Mouse (Mus musculus) embryo, embryonic 11.5 days (tissue): ENCODE data around the gene Lrrc4.

Source experiments
- DNase-seq: peaks from one replicate; pipeline ENCODE4 v3.0.0-alpha.2; 2012; ENCODE audit warnings: low read depth, low spot score

Lrrc4 gene

DNA sequence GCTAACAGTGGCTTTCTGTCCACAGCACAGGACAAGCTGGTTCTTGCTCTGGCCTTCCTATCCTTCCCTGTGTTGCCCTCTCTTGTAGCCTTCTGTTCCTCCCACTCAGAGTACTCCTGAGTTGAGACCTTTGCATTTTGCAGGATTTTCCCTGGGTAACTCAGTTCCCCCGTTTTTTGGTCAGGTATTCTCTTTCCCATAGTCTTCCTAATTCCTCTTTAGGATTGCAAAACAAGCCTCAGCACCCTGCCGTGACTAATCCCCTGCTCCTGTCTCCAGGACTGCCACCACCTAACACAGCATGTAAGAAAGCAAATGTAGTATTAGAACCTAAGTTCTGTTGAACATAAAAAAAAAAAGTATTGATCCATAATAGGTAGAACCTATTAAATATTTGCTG lies 60.2 kb downstream of the Lrrc4 start:
- DNase-seq: no peak

DNA sequence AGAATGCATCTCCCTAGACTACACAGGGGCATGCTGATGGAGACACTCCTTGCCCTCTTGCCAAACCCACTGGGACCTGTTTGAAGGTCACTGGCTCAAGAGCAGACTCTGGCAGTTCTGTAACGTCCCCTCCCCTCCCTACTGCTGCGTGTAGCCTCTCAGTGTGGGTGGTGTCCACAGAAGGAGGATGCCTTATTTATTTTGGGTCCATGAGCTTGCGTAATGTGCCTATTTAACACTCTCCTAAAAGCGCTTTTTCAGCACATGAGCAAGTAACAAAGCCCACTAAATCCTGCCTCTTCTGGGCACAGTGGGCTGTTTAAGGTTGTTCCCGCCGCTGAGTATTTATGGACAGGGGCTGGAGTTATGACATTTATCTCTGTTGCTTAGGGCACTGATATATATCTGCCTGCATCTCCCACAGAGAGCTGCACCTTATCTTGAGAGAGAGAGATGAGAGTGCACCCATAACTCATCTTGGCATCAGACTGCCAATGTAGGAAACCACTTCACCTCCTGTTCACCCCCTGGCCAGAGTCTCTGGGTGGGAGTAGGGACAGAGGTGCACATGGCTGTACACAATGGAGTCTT lies 63.6 kb downstream of the Lrrc4 start:
- DNase-seq: no peak

DNA sequence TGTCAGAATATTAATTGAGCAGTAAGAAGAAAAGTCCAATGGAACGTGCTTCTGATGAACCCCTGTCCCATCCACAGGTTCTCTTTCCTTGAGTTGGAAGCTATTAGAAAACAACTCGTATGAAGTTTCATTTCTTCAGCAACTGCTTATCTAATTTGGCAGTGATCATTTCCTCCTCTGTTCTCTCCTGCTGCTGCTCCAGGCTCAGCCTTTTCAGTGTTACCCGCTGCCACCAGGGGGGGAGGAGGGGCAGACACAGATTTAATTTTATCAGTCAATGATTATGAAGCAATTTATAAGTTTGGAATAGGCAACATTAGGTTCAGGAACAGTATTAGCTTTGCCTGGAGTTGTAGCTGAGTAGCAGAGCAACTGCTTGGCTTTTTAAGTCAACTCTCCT lies 64.9 kb downstream of the Lrrc4 start:
- no peak for DNase-seq

DNA sequence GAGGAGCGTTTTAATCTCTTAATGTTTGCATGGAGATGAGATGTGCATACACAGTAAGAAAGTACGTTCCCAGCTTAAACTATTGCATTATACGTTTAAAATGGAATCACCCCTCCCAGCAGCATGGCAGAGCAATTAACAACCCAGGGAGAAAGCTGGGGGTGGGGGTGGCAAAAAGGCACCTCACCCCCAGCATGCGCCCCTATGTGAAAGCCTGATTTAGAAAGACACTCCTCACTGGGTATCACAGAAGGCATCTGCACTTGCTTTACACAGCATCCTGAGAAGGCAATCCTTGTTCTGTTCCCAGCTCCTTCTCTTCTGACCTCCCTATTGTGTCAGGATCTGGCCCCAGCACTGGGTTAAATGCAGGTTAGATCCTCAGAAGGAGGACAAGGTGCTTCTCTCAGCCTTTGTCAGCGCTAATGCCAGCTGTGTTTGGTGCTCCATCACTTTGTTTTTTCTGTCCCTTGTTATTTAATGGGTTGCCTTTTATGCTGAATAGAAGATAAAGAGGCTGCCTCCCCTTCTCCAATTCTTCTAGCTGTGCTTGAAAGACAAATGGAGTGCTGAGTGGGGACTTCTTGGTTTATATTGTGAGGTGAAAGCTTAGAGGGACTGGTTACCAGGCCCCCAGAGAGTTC lies 69.3 kb downstream of the Lrrc4 start:
- no peak for DNase-seq

DNA sequence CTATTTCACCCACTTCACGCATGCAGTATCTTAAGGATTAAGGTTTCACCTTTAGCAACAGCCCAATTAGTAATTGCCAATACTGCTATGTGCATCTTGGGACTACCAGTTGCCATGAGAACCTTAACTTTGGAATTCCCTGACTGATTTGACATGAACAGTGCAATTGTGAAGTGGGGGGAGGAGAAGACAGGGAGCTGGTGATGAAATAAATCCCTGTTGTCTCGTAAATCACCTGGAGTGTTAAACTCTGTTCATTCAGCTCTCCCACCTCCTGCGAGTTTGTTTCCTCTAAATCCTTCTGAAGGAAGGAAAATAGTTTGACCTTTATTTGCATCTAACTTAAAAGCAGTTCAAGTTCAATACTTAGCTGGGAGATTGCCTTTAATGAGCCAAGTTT lies 69.8 kb downstream of the Lrrc4 start:
- DNase-seq: peak; percentile 46

DNA sequence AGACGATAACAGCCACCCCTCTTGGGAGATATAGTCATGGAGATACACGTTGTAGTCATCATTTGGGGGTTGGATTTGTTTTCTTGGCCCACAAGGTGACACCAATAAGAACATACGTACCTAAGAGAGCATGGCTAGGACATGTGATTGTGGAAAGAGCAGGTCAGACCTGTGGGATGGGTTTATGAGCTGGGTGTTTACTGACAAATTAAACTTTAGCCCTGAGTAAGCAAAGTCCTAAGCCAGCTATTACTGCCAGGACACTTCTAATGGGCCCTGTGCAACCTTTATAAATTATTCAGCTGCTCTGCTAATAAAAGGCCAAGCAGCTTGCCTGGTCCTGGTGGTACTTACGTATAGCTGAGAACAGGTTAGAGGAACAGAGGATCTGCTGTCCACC lies 73.3 kb downstream of the Lrrc4 start:
- DNase-seq: no peak

DNA sequence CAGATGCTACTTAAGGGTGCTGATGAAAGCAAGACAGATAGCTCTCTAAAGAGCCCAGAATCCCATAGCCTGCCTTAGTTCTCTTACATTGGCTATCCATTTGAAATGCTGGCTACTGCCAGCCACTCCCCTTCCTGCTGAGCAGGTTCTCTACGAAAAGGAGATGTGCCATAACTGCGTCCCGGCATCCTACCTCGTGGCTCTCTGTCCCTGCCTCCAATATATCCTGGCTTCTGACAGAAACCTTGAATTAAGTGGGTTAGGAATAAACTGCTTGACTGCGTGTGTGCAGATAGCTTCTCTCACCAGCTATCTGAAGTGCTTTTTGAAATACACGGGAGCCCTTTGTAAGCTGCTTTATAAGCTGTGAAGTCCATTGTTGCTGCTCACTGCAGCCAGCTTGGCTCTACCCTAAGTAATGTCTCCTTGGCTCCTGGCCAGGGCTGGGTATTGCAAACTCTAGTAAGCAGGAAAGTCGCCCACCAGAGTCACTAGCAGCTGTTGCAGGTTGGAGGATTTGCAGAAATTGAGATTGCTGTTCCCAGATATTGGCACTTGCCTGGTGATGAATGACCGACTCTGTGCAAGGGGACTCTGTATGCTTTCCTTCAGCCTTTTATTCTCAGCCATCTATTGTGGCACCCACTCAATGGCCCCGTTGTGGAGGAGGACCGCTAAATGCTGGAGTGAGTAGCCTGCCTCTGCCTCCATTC lies 75.1 kb downstream of the Lrrc4 start:
- no peak for DNase-seq

DNA sequence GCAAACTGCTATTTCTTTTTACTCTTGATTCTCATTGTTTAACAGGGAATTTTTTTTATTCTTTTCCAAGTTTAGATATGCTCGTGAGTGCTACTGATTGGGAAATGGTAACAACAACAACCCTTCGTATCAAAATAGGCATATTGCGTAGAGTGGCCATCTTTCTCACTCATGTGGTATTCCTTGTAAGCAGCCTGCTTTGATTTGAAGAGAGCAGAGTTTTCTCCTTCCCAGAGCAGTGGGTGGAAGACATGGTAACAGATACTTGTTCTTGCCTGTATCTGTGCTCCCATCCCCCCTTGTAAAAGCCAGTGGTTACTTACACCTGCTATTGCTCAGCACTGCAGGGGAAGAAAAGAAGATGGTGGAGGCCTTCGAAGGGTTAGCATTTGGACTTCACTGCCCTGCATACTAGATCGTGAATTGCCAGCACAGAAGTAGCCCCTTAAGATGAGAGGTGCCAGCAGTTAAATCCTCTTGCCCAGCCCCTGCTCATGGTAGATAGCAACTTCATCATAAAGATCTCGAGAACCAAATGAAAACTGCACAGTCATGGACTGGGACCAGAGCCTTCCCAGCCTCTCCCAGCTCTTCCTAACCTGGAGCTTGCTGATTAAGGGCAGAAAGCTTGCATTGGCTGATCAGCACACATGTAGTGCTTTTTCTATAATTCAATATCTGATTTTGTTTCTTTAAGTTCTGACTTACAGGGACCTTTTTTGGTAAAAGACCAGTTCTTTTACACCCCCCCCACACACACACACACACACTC lies 77.2 kb downstream of the Lrrc4 start:
- DNase-seq: no peak

DNA sequence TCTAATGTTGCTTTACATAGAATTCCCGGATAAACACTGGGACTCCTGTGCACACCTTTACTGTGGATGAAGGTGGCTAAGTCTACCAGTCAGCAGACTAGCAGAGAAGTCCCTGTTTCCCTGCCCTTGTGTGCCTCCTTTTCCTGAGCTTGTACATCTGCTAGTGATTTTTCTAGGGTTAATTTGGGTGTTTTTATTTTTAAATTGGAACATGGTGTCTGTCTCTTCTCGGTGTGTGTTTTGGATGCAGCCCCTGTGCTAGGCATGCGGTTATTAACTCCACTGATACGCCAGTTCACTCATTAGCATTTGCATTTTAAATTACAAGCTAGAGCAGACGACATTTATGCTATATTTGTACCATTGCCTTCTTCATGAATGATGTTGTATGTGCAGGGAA lies 77.9 kb downstream of the Lrrc4 start:
- no peak for DNase-seq

DNA sequence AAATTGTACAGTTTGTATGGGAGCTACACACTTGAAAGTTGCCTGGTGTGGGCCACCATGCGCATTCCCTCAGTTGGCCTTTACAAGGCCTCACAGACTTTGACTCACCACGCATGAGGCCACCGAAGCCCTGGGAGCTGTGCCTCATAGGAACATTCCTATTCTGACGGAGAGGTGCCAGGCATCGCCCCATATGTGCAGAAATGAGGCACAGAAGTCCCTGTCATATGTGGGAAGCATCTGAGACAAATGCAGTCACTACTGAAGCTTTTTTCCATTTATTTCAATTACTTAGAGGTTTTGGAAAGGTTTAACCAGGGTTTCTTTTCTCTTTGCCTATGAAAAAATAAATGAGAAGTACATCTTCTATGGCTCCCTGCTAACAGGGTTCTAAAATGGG lies 78.3 kb downstream of the Lrrc4 start:
- no peak for DNase-seq

DNA sequence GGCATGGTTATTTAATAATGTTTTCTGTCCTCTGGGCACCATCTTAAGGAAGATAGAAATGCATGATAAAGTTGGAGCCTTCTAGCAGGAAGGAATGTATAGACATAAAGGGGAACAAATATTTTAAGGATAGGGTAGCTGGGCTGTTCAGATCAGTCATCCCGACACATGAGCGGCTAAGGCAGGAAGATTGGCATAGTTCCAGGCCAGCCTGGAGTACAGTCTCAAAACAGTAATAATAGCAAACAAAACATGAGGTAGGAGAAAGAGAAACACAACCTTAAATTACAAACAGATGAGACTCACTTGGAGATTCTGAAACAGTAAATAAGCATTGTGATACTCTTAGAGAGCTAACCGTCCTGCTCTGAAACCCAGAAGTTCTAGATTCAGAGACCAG lies 80.4 kb downstream of the Lrrc4 start:
- DNase-seq: no peak

DNA sequence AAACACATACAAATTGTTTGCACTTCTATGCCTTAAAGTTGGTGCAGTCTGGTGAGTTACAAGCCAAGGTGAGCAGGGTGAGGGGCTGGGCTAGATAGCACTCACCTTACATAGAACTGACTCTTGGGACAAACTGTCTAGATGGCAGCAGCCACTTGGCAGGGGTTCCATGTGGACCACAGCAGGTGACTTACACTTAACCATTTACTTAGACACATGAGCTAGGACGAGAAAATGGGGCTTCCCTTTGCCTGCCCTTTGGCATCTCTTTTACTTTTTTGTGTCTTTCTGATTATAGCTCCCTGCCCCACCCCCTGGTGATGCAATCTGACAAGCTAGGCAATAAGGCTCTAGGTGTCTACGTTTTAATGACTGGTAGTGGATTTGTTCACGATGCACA lies 82.3 kb downstream of the Lrrc4 start:
- no peak for DNase-seq

DNA sequence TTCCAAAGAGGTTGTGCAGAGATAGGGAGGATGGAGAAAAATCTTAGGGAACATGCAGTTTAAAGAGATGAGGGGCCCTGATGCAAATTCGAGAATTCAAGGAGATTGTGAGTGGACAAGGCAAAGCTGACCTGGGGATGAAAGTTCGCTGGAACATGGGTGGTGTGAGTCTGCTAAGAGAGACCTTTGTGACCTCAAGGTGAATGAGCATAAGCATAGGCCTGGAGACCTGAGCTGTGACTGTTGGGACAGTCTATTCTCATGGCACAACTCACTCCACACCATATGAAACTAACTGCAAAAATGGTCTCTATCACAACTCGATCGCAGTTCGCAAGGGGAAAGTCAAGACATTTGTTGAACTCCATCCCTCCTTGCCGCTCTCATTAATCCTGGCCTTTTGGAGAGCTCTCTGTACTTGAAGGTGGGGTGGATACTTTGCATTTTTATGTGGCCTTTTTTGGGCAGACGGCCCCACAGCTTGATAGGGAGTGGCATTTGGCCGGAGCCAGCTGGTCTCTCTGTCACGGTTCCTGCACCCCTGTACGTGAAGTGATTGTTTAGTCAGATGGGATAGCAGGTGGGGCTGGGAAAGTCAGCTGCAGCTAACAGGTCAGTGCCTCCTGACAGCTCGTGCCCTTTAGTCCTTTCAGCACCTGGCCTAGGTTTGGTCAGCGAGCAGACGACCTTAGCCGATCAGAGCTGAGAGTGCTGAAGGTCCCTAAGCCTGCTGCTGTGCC lies 83.4 kb downstream of the Lrrc4 start:
- DNase-seq: no peak

DNA sequence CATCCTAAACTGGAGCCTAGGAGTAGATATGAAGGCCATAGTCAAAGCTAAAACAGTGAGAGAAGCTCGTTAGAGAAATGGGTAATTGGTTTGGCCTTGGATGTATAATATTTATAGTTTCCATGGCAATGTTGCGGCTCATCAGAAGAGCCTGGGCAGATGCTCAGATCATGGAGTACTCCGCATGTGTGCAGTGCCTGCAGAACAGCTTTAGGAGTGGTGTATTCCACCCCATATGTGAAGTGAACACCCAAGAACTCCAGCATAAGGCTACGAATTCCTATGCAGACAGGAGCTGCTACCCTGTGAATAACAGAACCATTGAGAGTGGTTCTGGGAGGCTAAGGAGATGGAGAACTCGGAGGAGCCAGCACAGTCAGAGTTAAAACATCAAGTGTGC lies 84.5 kb downstream of the Lrrc4 start:
- DNase-seq: no peak

DNA sequence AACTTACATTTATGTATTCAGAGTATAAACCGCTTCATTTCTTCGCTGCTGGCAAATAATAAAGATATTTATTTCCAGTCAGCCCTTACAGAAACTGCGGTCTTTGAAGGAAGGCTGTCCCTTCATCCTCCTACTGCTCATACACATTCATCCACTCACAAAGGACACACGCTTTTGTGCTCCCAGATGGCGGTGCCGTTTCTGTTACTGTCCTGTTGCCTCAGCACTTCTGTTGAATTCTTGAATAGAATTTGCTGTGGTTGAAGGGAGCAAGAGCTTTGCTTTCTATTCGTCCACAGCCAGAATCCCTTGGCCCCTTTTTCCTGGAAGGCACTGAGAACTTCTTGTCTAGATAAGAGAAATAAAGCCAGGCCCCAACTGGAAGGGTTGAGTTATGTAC lies 85.7 kb downstream of the Lrrc4 start:
- no peak for DNase-seq

DNA sequence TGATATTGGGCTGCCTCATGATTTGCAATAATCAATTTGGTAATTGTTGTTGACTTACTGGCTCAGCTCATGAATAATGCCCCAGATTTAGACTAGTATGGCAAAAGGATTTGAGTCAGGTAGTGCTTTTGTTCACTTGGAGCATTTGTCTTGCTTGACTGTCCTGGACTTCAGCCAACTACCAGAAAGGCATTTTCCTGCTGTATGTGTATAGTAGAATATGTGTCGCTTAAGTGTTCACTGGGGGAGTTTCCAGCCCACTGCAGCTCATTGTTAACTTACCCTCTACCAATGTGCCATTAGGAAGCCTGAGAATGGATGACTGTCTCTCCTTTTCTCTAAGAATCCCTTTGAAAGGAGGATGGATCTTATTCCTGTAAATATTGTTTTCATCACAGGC lies 88.0 kb downstream of the Lrrc4 start:
- no peak for DNase-seq

DNA sequence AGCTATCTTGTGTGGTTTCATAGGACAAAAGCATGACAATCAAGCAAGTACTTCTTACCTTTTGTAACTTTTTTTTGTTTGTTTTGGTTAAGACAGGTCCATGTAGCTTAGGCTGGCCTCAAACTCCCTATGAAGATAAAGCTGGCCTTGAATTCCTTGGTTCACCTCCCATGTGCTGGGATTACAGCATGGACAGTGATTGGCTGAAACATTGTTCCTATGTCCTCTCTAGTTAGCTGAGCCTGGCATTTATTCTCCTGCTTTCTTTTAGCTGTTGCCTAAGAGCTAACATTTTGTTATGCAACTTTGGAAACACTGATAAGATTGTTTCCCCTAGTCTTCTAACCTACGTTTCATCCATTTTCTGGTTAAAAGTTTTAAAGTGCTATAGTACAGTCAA lies 93.9 kb downstream of the Lrrc4 start:
- DNase-seq: no peak

DNA sequence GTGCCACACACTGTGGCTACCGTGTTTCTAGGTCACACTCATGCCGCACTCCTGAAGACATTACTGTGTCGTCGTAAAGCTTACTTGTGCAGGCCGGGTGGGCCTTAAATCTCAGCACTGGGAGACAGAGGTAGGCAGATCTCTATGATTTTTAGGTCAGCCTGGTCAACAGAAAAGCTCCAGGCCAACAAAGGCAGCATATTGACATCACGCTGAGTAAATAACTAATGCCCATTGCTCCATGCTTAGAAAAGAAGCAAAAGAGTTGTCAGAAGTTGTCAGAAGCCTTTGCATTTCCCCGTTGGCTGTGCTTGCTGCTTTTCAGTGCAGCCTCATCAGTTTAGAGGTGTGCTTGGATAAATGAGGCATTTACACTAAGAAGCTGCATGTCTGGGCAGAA lies 94.9 kb downstream of the Lrrc4 start:
- no peak for DNase-seq

DNA sequence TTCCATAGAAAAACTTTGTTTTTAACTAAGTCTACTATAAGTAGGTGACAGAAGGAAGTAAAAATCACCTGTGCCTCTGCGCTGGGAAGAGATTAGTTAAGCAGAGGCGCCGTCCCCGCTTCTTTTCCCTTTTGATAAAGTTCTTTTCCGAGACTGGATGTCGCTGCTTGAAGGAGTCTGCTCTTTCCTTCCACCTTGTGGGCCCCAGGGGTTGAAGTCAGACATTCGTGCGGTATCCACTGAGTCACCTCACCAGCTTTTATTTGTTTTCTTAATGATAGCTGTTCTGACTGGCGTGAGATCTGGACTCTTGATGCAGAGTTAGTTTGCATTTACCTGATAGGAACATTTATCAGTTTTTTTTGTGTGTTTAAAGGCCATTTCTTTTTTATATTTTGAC lies 96.4 kb downstream of the Lrrc4 start:
- DNase-seq: no peak

DNA sequence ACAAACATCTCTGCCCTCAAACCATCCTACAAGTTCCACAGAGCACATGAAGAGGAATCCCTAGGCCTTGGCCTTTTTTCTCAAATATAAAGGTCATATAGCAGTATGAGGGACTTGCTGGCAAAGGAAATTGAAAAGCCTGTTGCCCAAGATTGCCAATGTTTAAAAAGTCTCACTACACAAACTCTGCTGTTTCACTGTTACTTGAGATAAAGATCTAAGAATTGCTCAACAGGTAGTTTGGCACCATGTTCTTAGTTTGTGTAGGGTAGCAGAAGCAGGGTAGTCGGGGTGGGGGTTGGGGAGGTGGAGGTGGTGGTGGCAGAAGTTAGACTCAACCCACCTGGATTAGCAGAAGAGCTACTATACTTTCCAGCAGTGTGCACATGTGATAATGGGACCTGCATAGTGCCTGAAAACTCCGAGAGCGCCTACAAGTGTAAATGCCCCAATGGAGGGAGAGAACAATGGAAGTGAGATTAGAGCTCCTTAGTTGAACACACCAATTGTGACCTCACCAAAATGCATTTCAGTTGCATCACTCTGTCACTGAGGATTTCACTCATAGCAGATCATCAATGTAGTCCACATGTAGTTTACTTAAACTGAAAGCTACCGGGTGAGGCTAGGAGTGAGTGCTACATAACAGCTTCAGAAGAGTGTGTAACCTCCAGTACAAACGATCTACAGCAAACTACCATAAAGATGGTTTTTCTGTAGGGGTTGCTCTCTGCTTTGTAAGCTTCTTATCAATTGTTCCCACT lies 97.5 kb downstream of the Lrrc4 start:
- DNase-seq: no peak

DNA sequence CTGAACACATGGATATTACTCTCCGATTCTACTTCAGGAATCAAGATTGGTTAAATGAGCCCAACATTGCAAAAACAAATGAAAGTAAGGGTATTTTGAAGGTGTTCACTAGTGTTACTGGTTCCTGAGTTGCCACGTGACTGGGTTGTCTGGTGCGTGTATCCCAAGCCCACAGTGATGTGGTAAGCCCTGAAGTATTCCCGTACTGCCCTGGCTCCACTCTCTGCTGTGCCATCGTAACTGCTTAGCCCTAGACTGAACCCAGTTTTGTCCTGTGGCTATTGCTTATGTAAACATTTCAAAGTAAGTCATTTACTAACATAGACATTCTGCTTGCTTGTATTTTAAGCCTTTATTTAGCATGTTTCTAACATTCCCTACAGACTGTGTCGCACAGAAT lies 100.3 kb downstream of the Lrrc4 start:
- DNase-seq: no peak
